Mouse (Mus musculus) midbrain, embryonic 13.5 days (tissue): ENCODE data around the gene Zfp760. TPM values are rescaled to one million over a fixed set of nuclear protein-coding genes. Genes with fewer than 3 reads are reported as not detected.
"Not testable (repeated sequence)": the region's sequence is repeated elsewhere in the genome, so short reads cannot be mapped to it uniquely, and the experiment has no call there.

Experiments used
- ATAC-seq: fragments of 200-750 bp; cut with Nextera tagmentation; 2 replicates; pipeline ENCODE4 v1.8.0; 2017; ENCODE audit warnings: mild to moderate bottlenecking, moderate TSS enrichment, moderate library complexity
- H3K27ac ChIP-seq: fragments of 300-500 bp; sonication (generic); 2 replicates; pipeline ENCODE4 v1.5.1; 2015; ENCODE audit warnings: inconsistent platforms, mild to moderate bottlenecking, moderate library complexity
- H3K27me3 ChIP-seq: fragments of 300-500 bp; sonication (generic); 2 replicates; pipeline ENCODE4 v1.6.1; 2015; ENCODE audit warnings: mild to moderate bottlenecking, inconsistent platforms
- H3K36me3 ChIP-seq: fragments of 300-500 bp; sonication (generic); 2 replicates; pipeline ENCODE4 v1.6.1; 2015; ENCODE audit warnings: mild to moderate bottlenecking, inconsistent platforms
- H3K4me1 ChIP-seq: fragments of 300-500 bp; sonication (generic); replicated peaks from 2 replicates; pipeline ENCODE4 v1.6.1; 2015; ENCODE audit warnings: inconsistent platforms
- H3K4me2 ChIP-seq: fragments of 300-500 bp; sonication (generic); replicated peaks from 2 replicates; pipeline ENCODE4 v1.6.1; 2015; ENCODE audit warnings: moderate library complexity, mild to moderate bottlenecking, inconsistent platforms
- H3K4me3 ChIP-seq: fragments of 300-500 bp; sonication (generic); replicated peaks from 2 replicates; pipeline ENCODE4 v1.5.1; 2015; ENCODE audit warnings: mild to moderate bottlenecking, inconsistent platforms
- H3K9ac ChIP-seq: fragments of 300-500 bp; sonication (generic); replicated peaks from 2 replicates; pipeline ENCODE4 v1.6.1; 2015; ENCODE audit warnings: mild to moderate bottlenecking, inconsistent platforms
- H3K9me3 ChIP-seq: fragments of 300-500 bp; sonication (generic); 2 replicates; pipeline ENCODE4 v1.6.1; 2016; ENCODE audit warnings: mild to moderate bottlenecking, inconsistent platforms
- WGBS: fragments of 180-500 bp; shearing (Covaris S2); methylation state at CpG from one replicate; pipeline ENCODE4 v1.1.7; 2015; 5-methylcytosine and 5-hydroxymethylcytosine counted together
- polyA plus RNA-seq: library from polyadenylated mRNA; unstranded; fragments of >200 nt; fragmentation: Nextera tagmentation; extraction: Ambion mirVana; gene quantifications from 2 replicates; pipeline ENCODE4 v1.2.1, GENCODE M21; 2015

Zfp760 gene
- polyA plus RNA-seq = 18.9 and 19.3 TPM in 2 replicates

DNA sequence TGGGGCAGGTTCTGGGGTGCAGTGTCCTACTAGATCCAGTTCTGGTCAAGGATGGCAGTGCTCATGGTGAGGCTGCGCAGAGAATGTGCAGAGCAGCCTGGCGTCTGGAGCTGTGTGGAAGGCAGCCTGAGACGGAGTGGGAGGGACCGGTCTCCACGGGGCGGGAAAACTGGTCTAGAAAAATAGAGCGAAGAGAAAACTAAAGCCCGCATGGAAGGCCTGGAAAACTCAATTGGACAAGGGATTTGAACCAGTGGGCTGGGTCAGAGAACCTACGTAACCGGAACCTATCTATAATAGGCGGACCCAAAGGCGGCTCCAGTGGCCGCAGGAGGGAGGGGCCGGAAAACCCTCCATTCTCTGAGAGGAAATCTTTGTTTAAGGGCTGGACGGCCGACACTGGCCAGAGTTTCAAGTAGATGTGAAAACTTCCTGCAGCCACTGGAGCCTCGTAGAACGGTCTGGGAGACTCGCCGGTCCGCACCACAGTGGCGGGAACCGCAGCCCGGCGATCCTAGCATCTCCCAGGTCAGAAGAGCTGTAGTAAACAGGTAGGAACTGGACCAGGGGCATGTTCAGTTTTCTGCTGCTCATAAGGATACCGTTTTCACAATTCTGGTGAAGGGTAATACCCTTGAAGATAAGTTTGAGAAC lies at the start of gene Zfp760:
TSS of gene Zfp760 (plus strand) at position 399 of the 654 bp plus-strand sequence.
- no peaks in the 10 kb centered on the region for H3K9me3 ChIP-seq
- peak; percentile 99 for ATAC-seq
- no peaks in the 10 kb centered on the region for H3K27me3 ChIP-seq
- H3K4me3 ChIP-seq = peak within 1 kb of the TSS; percentile 75
- H3K4me1 ChIP-seq = peaks cover 21% of the 10 kb centered on the region
- peak within 1 kb of the TSS; percentile 75 for H3K9ac ChIP-seq
- WGBS = 3% methylated on average over 26 of the region's 26 CpGs
- peak within 1 kb of the TSS; percentile 57 for H3K4me2 ChIP-seq
- peak within 1 kb of the TSS; percentile 85 for H3K27ac ChIP-seq
- peaks cover 13% of the 10 kb centered on the region for H3K36me3 ChIP-seq

DNA sequence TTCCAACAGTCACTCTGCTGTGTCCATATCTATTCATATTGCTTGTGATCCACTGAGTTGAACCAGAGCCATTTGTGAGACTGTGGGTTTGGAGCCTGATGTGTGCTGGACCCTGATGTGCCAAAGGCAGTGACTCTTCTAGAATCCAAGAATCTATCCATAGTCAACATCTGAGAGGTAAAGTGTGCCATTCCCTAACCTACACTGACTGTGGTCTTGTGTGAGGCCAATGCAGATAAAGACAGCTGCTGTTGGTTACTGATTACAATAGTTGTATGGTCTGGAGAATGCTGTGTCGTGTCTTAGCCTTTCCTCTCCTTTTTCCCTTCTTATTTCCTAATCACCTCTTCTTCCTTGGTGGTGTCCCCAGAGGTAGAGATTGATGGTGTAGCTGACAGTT lies 28.7 kb upstream of the Zfp760 start:
- not testable (repeated sequence) for H3K9ac ChIP-seq, H3K4me2 ChIP-seq, H3K27me3 ChIP-seq, H3K36me3 ChIP-seq, H3K27ac ChIP-seq, H3K9me3 ChIP-seq, ATAC-seq, H3K4me3 ChIP-seq
- WGBS = 24% methylated on average over 1 of the region's 1 CpGs
- peaks cover 11% of the 10 kb centered on the region for H3K4me1 ChIP-seq

DNA sequence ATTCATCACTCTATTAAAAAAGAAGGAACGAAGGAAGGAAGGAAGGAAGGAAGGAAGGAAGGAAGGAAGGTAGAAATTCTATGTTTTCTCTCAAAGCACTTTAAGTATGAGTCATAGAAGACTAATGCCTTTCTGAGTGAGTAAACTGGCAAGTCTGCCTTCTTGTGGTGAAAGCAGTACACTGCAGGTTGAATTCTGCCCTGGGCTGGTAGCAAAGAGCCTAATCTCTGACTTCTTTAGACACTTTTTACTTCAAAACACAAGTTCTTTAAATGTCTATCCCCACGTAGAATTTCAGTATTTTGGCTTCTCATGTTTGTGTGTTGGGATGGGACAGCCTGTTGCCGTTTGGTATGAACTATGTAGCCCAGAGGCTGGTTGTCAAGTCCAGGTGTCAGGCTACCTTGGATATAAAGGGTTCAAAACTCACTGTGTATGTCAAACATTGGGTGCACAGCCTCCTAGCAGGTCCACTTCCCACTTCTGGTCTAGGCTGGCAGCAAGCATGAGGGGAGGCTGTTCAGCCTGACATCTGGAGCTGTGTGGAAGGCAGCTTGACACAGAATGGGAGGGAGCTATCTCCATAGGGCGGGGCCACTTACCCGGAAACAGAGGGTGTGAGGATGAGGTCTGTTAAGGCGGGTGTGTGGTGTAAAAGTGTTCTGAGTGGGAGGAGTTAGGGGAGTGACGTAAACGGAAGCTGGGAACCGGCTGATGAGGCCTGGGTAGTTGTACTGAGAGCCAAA lies 28.1 kb upstream of the Zfp760 start:
- peaks cover 11% of the 10 kb centered on the region for H3K4me1 ChIP-seq
- H3K4me2 ChIP-seq = peak overlapping the region; percentile 52
- peak; percentile 100 for ATAC-seq
- H3K27ac ChIP-seq = peak overlapping the region; percentile 56
- 5% methylated on average over 9 of the region's 9 CpGs for WGBS
- H3K36me3 ChIP-seq = peaks cover under 1% of the 10 kb centered on the region; the same call in 1 of the 2 replicates
- H3K27me3 ChIP-seq = no peaks in the 10 kb centered on the region
- H3K9ac ChIP-seq = peak overlapping the region; percentile 61
- H3K4me3 ChIP-seq = peak overlapping the region; percentile 48
- no peaks in the 10 kb centered on the region for H3K9me3 ChIP-seq

DNA sequence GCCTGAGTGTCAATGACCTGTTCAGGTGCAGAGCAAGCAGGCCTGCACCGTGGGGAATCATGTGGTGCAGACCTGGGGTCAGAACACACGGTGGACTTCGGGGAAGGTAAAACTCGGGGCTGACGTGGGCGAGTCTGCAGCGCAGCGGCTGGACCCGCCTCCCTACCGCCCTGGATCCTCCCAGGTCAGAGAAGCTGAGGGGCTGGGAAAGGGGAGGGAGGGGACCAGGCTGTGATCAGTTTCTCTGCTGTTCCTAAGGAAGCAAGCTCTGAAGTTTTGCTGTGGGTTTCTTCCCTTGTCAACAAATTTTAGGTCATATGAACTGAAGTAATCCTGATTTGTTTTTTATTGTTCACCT lies 27.5 kb upstream of the Zfp760 start:
- not testable (repeated sequence) for H3K9me3 ChIP-seq, H3K27me3 ChIP-seq, H3K36me3 ChIP-seq
- Histone ChIP-seq H3K4me3 (peak overlapping the region; percentile 48), H3K9ac (peak overlapping the region; percentile 61), H3K27ac (0 out of 2 replicates have a peak overlapping the region, but pooled peaks have one; percentile 56), H3K4me2 (peak overlapping the region; percentile 52), H3K4me1 (peaks cover 11% of the 10 kb centered on the region)
- WGBS = under 1% methylated on average over 10 of the region's 10 CpGs
- ATAC-seq = peak; percentile 93

DNA sequence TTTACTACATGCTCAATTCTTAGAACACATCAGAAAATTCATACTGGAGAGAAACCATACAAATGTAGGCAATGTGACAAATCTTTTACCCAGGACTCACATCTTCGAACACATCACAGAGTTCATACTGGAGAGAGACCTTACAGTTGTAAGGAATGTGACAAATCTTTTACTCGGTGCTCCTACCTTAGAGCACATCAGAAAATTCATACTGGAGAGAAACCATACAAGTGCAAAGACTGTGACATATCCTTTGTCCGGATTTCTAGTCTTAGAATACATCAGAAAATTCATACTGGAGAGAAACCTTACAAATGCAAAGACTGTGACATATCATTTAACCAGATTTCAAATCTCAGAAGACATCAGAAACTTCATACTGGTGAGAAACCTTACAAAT lies 16.0 kb upstream of the Zfp760 start, which contains the start of gene Gm10226:
TSS of gene Gm10226 (plus strand) at position 301 of the 400 bp plus-strand sequence.
- 96% methylated on average over 3 of the region's 3 CpGs for WGBS
- no peak for ATAC-seq
- no peaks in the 10 kb centered on the region for H3K9me3 ChIP-seq
- H3K27ac ChIP-seq = no peak within 1 kb of the TSS
- peaks cover 45% of the 10 kb centered on the region for H3K36me3 ChIP-seq
- no peak within 1 kb of the TSS for H3K4me3 ChIP-seq
- H3K9ac ChIP-seq = no peak within 1 kb of the TSS
- no peaks in the 10 kb centered on the region for H3K27me3 ChIP-seq
- H3K4me2 ChIP-seq = no peak within 1 kb of the TSS
- no peaks in the 10 kb centered on the region for H3K4me1 ChIP-seq

DNA sequence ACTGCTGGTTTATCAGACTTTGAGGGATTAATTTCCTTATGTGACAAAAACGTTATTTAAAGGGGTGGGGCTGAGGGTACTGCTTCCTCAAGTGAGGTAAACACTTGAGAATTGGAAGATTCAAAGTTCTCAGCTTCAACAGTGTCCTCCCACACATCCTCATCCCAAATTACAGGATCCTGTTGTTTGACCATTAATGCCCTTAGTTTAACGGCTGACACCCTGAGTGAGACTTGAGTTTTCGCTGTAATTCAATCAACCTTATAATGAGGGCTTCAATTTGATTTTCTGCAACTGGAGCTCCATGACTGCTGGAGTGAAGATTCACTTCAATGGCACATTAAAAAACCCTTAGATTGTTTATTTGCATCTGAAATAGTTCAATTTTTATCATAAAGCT lies 14.2 kb upstream of the Zfp760 start:
- ATAC-seq = no peak
- H3K9ac ChIP-seq = no peak overlapping the region
- H3K9me3 ChIP-seq = no peaks in the 10 kb centered on the region
- peaks cover 42% of the 10 kb centered on the region for H3K36me3 ChIP-seq
- H3K4me3 ChIP-seq = no peak overlapping the region
- no peak overlapping the region for H3K27ac ChIP-seq
- 84% methylated on average over 3 of the region's 3 CpGs for WGBS
- no peaks in the 10 kb centered on the region for H3K27me3 ChIP-seq
- no peaks in the 10 kb centered on the region for H3K4me1 ChIP-seq
- H3K4me2 ChIP-seq = no peak overlapping the region

DNA sequence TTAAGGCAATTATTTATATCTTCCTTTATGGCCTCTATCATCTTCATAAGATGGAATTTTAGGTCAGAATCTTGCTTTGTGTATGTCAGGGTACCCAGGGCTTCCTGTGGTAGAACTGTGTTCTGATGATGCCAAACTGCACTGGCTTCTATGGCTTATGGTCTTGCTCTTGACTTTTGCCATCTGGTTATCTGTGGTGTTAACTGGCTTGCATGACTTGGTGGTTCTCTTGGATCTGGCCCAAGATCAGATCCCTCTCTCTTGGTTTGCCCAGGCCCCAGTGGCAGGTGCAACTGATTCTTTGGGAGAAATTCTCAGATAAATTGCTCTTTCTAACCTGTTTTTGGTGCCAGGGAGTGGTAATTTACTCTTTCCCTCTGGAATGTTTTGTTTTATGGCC lies 11.5 kb upstream of the Zfp760 start:
- no peak for ATAC-seq

DNA sequence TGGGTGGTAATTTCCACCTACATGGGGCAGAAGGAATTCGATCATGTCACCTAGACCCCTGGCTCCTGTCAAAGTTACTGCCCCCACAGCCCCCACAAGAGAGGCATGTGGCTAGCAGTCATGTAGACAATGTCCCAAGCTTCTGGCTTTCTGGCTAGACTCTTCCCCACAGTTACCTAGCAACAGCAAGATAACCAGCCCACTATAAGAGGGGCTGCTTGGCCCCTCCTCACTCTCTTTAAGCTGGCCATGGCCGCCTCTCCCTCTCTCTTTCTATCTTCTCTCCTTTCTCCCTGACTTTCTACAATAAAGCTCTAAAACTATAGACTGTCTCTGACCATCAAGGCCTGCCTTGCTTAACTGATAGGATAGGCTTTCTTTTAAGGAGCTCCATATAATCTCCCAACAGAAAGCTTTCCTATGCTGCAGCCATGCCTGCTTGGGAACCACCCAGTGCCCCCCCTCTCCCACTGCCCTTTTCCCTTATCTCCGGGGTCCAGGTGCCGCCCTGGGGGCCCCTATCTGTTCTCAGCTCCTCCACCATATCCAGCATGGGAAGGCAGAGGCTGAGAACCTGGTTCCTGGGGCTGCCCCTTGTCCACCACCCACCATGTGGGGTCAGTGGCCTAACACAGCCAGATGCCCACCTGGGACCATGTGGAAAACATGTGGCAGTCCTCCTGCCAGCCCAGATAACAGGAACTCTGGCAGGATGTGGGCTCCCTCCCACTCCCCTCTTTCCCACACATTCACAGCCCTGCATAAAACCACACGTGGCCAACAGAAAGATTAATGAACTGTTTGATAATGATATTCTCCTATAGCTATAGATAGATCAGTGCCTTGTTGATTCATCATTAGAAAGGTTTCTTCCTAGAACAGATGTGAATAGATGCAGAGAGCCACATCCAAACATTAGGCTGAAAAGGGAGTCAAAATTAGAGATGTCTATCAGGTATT lies 5.0 kb upstream of the Zfp760 start:
- Histone ChIP-seq H3K27ac (no peak overlapping the region), H3K27me3 (no peaks in the 10 kb centered on the region), H3K9me3 (no peaks in the 10 kb centered on the region), H3K4me1 (0 out of 2 replicates have a peak, but pooled peaks cover 4% of the 10 kb centered on the region), H3K9ac (no peak overlapping the region), H3K36me3 (no peaks in the 10 kb centered on the region), H3K4me3 (no peak overlapping the region), H3K4me2 (no peak overlapping the region)
- no peak for ATAC-seq
- WGBS = 43% methylated on average over 5 of the region's 5 CpGs

More for the DNA sequence above, 11.5 kb upstream of the Zfp760 start:
- Histone ChIP-seq H3K4me1 (no peaks in the 10 kb centered on the region), H3K27ac (no peak overlapping the region), H3K27me3 (no peaks in the 10 kb centered on the region), H3K36me3 (peaks cover 21% of the 10 kb centered on the region), H3K9me3 (no peaks in the 10 kb centered on the region), H3K9ac (no peak overlapping the region), H3K4me2 (no peak overlapping the region), H3K4me3 (no peak overlapping the region)

DNA sequence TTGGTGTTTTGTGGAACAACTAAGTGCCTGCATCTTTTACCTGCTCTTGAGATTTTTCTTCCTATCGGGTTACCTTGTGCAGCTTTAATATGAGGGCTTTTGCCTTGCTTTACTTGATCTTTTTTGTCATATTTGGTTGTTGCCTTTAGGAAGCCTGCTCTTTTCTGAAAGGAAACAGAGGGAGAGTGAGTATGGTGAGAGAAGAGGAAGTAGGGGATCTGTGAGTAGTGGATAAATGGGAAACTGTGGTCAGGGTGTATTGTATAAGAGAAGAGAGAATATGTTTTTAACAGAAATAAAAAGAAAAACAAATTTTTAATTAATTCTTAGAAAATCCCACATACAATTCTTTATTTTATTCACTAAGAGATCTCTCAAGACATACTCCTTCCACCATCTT lies 4.1 kb upstream of the Zfp760 start:
- 91% methylated on average over 1 of the region's 1 CpGs for WGBS
- H3K27ac ChIP-seq = no peak overlapping the region
- H3K9ac ChIP-seq = no peak overlapping the region
- no peaks in the 10 kb centered on the region for H3K36me3 ChIP-seq
- no peaks in the 10 kb centered on the region for H3K27me3 ChIP-seq
- H3K4me3 ChIP-seq = no peak overlapping the region
- no peak overlapping the region for H3K4me2 ChIP-seq
- ATAC-seq = no peak
- H3K9me3 ChIP-seq = no peaks in the 10 kb centered on the region
- peaks cover 7% of the 10 kb centered on the region for H3K4me1 ChIP-seq

DNA sequence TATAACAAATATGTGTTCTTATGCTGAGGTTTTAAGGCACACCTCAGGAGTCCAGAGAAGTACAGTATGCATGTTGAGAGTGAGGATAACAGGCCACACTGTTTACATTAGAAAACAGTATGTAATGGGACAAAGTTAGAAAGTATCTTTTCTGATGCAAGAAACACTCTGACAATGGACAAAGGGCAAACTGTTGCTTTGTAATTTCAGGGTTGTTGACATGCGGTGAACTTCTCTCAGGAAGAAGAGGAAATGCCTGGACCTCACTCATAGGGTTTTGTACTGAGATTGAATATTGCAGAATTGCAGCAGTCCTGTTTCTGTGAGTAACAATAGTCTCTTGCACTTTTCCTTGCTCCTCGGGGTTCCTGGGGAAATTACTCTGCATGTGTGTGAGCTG lies 860 bp downstream of the Zfp760 start:
- no peaks in the 10 kb centered on the region for H3K27me3 ChIP-seq
- H3K36me3 ChIP-seq = peaks cover 16% of the 10 kb centered on the region
- peak overlapping the region; percentile 57 for H3K4me2 ChIP-seq
- 28% methylated on average over 2 of the region's 2 CpGs for WGBS
- H3K27ac ChIP-seq = no peak overlapping the region
- no peaks in the 10 kb centered on the region for H3K9me3 ChIP-seq
- ATAC-seq = no peak
- H3K4me1 ChIP-seq = peaks cover 21% of the 10 kb centered on the region
- peak overlapping the region; percentile 75 for H3K4me3 ChIP-seq
- peak overlapping the region; percentile 63 for H3K9ac ChIP-seq

DNA sequence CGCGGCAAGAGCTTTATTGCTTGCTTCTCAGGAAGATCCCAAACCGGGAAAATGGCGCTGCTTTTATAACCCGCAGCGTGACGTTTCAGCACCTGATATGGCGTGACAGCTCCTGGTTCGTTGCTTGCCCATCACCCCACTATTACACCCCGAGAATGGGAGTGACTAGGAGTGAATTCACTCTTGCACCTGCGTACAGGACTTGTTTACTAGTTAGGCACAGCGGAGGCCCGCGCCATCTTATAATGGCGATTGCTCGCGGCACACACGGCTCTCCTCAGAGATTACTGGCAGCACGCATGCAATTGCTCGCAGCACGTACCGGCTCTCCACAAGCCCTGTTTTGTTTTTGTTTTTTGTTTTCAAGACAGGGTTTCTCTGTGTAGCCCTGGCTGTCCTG lies 23.0 kb downstream of the Zfp760 start, which contains the start of gene Zfp229:
TSS of gene Zfp229 (plus strand) at position 301 of the 400 bp plus-strand sequence.
- 94% methylated on average over 13 of the region's 22 CpGs for WGBS

More for the DNA sequence above, 23.0 kb downstream of the Zfp760 start, which contains the start of gene Zfp229:
- not testable (repeated sequence) for H3K36me3 ChIP-seq, H3K9me3 ChIP-seq, H3K4me1 ChIP-seq, H3K27me3 ChIP-seq, H3K27ac ChIP-seq, H3K4me3 ChIP-seq, H3K9ac ChIP-seq, H3K4me2 ChIP-seq, ATAC-seq
